Mouse (Mus musculus) embryonic facial prominence, embryonic 14.5 days (tissue): Measurements from ENCODE around the gene Rgs8. TPM values are rescaled to one million over a fixed set of nuclear protein-coding genes. Genes with fewer than 3 reads are reported as not detected.
A peak's percentile ranks its signal among the peaks of the same experiment; 100 is the strongest.

Experiments
- ATAC-seq: fragments of 200-750 bp; cut with Nextera tagmentation; 2 replicates; pipeline ENCODE4 v1.8.0; 2017; ENCODE audit warnings: low read depth, moderate number of reproducible peaks, moderate TSS enrichment
- DNase-seq: peaks from one replicate; pipeline ENCODE4 v3.0.0-alpha.2; 2015; ENCODE audit warnings: low spot score
- H3K27ac ChIP-seq: fragments of 300-500 bp; sonication (generic); replicated peaks from 2 replicates; pipeline ENCODE4 v1.5.1; 2014; ENCODE audit warnings: low read depth, mild to moderate bottlenecking, low read length, moderate library complexity
- H3K27me3 ChIP-seq: fragments of 300-500 bp; sonication (generic); replicated peaks from 2 replicates; pipeline ENCODE4 v1.6.1; 2014; ENCODE audit warnings: low read length; ENCODE audit not compliant: control insufficient read depth, insufficient read depth
- H3K36me3 ChIP-seq: fragments of 300-500 bp; sonication (generic); 2 replicates; pipeline ENCODE4 v1.6.1; 2014; ENCODE audit warnings: low read length, mixed read lengths; ENCODE audit not compliant: control insufficient read depth, insufficient read depth
- H3K4me1 ChIP-seq: fragments of 300-500 bp; sonication (generic); 2 replicates; pipeline ENCODE4 v1.6.1; 2014; ENCODE audit warnings: antibody characterized with exemption, low read length; ENCODE audit not compliant: control insufficient read depth, insufficient read depth
- H3K4me2 ChIP-seq: fragments of 300-500 bp; sonication (generic); 2 replicates; pipeline ENCODE4 v1.6.1; 2014; ENCODE audit warnings: low read depth, mild to moderate bottlenecking, low read length, moderate library complexity, mixed read lengths
- H3K4me3 ChIP-seq: fragments of 300-500 bp; sonication (generic); 2 replicates; pipeline ENCODE4 v1.5.1; 2014; ENCODE audit warnings: low read depth, mild to moderate bottlenecking, low read length
- H3K9ac ChIP-seq: fragments of 300-500 bp; sonication (generic); 2 replicates; pipeline ENCODE4 v1.6.1; 2014; ENCODE audit warnings: low read depth, mild to moderate bottlenecking, low read length, moderate library complexity, mixed read lengths
- H3K9me3 ChIP-seq: fragments of 300-500 bp; sonication (generic); 2 replicates; pipeline ENCODE4 v1.6.1; 2016; ENCODE audit warnings: low read length; ENCODE audit not compliant: control insufficient read depth
- WGBS: fragments of 180-500 bp; shearing (Covaris S2); extraction: QIAGEN DNeasy Blood & Tissue Kit; methylation state at CpG from one replicate; pipeline ENCODE4 v1.1.7; 2014; 5-methylcytosine and 5-hydroxymethylcytosine counted together
- polyA plus RNA-seq: library from polyadenylated mRNA; unstranded; fragments of >200 nt; fragmentation: Nextera tagmentation; extraction: Ambion mirVana; gene quantifications from 2 replicates; pipeline ENCODE4 v1.2.1, GENCODE M21; 2014

Rgs8 gene
- polyA plus RNA-seq, 1 experiment from 2014 or later: 1.4 TPM

- peaks cover 18% of the 10 kb centered on the region for H3K4me1 ChIP-seq
- H3K9ac ChIP-seq: no peak overlapping the region
- no peak overlapping the region for H3K27ac ChIP-seq
- no peak for DNase-seq
- no peak for ATAC-seq
- 93% methylated on average over 11 of the region's 11 CpGs for WGBS
- H3K27me3 ChIP-seq: no peaks in the 10 kb centered on the region
- H3K4me2 ChIP-seq: no peak overlapping the region
- no peaks in the 10 kb centered on the region for H3K36me3 ChIP-seq
- H3K9me3 ChIP-seq: no peaks in the 10 kb centered on the region
- H3K4me3 ChIP-seq: no peak overlapping the region
These were observed 43.3 kb downstream of the Rgs8 start for GRCm38 (mm10) chr1:153696093-153696492.

- no peak overlapping the region for H3K27ac ChIP-seq
- H3K9ac ChIP-seq: no peak overlapping the region
- 88% methylated on average over 4 of the region's 4 CpGs for WGBS
- DNase-seq: no peak
- no peak overlapping the region for H3K4me3 ChIP-seq
- no peaks in the 10 kb centered on the region for H3K36me3 ChIP-seq
- H3K9me3 ChIP-seq: no peaks in the 10 kb centered on the region
- H3K27me3 ChIP-seq: no peaks in the 10 kb centered on the region
- H3K4me2 ChIP-seq: no peak overlapping the region
- ATAC-seq: no peak
- peaks cover 18% of the 10 kb centered on the region for H3K4me1 ChIP-seq
These were observed 43.7 kb downstream of the Rgs8 start for GRCm38 (mm10) chr1:153696541-153696940.

GRCm38 (mm10) chr1:153697581-153698251 lies 44.9 kb downstream of the Rgs8 start:
- 62% methylated on average over 16 of the region's 16 CpGs for WGBS
- Histone ChIP-seq H3K4me2 (no peak overlapping the region), H3K9ac (no peak overlapping the region), H3K4me1 (peaks cover 27% of the 10 kb centered on the region), H3K27ac (no peak overlapping the region), H3K27me3 (no peaks in the 10 kb centered on the region), H3K36me3 (no peaks in the 10 kb centered on the region), H3K4me3 (no peak overlapping the region), H3K9me3 (no peaks in the 10 kb centered on the region)
- ATAC-seq (no peak), DNase-seq (no peak)

- no peaks in the 10 kb centered on the region for H3K36me3 ChIP-seq
- no peak for DNase-seq
- no peak overlapping the region for H3K4me2 ChIP-seq
- no peak for ATAC-seq
- no peak overlapping the region for H3K27ac ChIP-seq
- H3K9me3 ChIP-seq: no peaks in the 10 kb centered on the region
- no peak overlapping the region for H3K9ac ChIP-seq
- H3K4me1 ChIP-seq: peaks cover 33% of the 10 kb centered on the region
- whole genome bisulfite sequencing: 46% methylated on average over 7 of the region's 7 CpGs
- no peaks in the 10 kb centered on the region for H3K27me3 ChIP-seq
- no peak overlapping the region for H3K4me3 ChIP-seq
These were observed 45.7 kb downstream of the Rgs8 start for GRCm38 (mm10) chr1:153698311-153699084.

GRCm38 (mm10) chr1:153700448-153701063 lies 47.7 kb downstream of the Rgs8 start:
- peak; percentile 72 for DNase-seq
- ATAC-seq: 0 out of 2 replicates have a peak, but pooled peaks have one; percentile 17
- Histone ChIP-seq H3K27ac (no peak overlapping the region), H3K27me3 (no peaks in the 10 kb centered on the region), H3K4me2 (no peak overlapping the region), H3K36me3 (no peaks in the 10 kb centered on the region), H3K9ac (no peak overlapping the region), H3K4me1 (peaks cover 49% of the 10 kb centered on the region), H3K9me3 (no peaks in the 10 kb centered on the region), H3K4me3 (no peak overlapping the region)
- 64% methylated on average over 11 of the region's 11 CpGs for WGBS

- Histone ChIP-seq H3K9me3 (no peaks in the 10 kb centered on the region), H3K27ac (no peak overlapping the region), H3K36me3 (no peaks in the 10 kb centered on the region), H3K27me3 (no peaks in the 10 kb centered on the region), H3K4me1 (peaks cover 49% of the 10 kb centered on the region), H3K4me2 (no peak overlapping the region), H3K4me3 (no peak overlapping the region), H3K9ac (no peak overlapping the region)
- DNase-seq (no peak), ATAC-seq (no peak)
- 86% methylated on average over 1 of the region's 1 CpGs for WGBS
These were observed 48.6 kb downstream of the Rgs8 start for GRCm38 (mm10) chr1:153701461-153701860.

- WGBS: 51% methylated on average over 8 of the region's 8 CpGs
- DNase-seq (no peak), ATAC-seq (no peak)
- Histone ChIP-seq H3K36me3 (no peaks in the 10 kb centered on the region), H3K27me3 (no peaks in the 10 kb centered on the region), H3K4me2 (no peak overlapping the region), H3K4me1 (peaks cover 49% of the 10 kb centered on the region), H3K4me3 (no peak overlapping the region), H3K27ac (0 out of 2 replicates have a peak overlapping the region, but pooled peaks have one; percentile 18), H3K9me3 (no peaks in the 10 kb centered on the region), H3K9ac (no peak overlapping the region)
These were observed 49.5 kb downstream of the Rgs8 start for GRCm38 (mm10) chr1:153702166-153702852.

GRCm38 (mm10) chr1:153702853-153703410 lies 50.1 kb downstream of the Rgs8 start:
- peak overlapping the region; percentile 18; the same call in 1 of the 2 replicates for H3K27ac ChIP-seq
- no peaks in the 10 kb centered on the region for H3K36me3 ChIP-seq
- no peak for DNase-seq
- no peak overlapping the region for H3K4me3 ChIP-seq
- H3K9ac ChIP-seq: no peak overlapping the region
- peaks cover 49% of the 10 kb centered on the region for H3K4me1 ChIP-seq
- no peaks in the 10 kb centered on the region for H3K9me3 ChIP-seq
- no peak for ATAC-seq
- no peaks in the 10 kb centered on the region for H3K27me3 ChIP-seq
- no peak overlapping the region for H3K4me2 ChIP-seq
- WGBS: 43% methylated on average over 8 of the region's 8 CpGs
